Mouse (Mus musculus) heart, adult 2 months (tissue): ENCODE results near the gene Kptn. TPM values are rescaled to one million over a fixed set of nuclear protein-coding genes. Genes with fewer than 3 reads are reported as not detected.

Experiments
- DNase-seq, 2 experiments: peaks; one replicate each; pipeline ENCODE4 v3.0.0; 2021
- H3K27ac ChIP-seq: fragments of 200-600 bp; 2 replicates; pipeline ENCODE4 v1.8.1; 2022
- H3K27me3 ChIP-seq: fragments of 200-500 bp; 2 replicates; pipeline ENCODE4 v1.6.1; 2012; ENCODE audit warnings: mild to moderate bottlenecking, low read length, inconsistent platforms, mixed read lengths; ENCODE audit not compliant: control insufficient read depth, insufficient read depth
- H3K36me3 ChIP-seq: fragments of 200-500 bp; 2 replicates; pipeline ENCODE4 v1.6.1; 2012; ENCODE audit warnings: low read length, inconsistent platforms; ENCODE audit not compliant: control insufficient read depth, insufficient read depth
- H3K4me1 ChIP-seq: fragments of 200-500 bp; 2 replicates; pipeline ENCODE4 v1.6.1; 2011; ENCODE audit warnings: low read length; ENCODE audit not compliant: control insufficient read depth, insufficient read depth
- H3K4me3 ChIP-seq: fragments of 200-600 bp; 2 replicates; pipeline ENCODE4 v1.8.1; 2022
- H3K79me2 ChIP-seq: fragments of 200-500 bp; replicated peaks from 2 replicates; pipeline ENCODE4 v1.6.1; 2012; ENCODE audit warnings: mild to moderate bottlenecking, inconsistent platforms, low read length, moderate library complexity, mixed read lengths; ENCODE audit not compliant: control insufficient read depth, insufficient read depth
- H3K9ac ChIP-seq: fragments of 200-500 bp; 2 replicates; pipeline ENCODE4 v1.6.1; 2012; ENCODE audit warnings: low read depth, mild to moderate bottlenecking, control low read depth, inconsistent platforms, low read length, mixed read lengths
- CTCF ChIP-seq: fragments of 200-600 bp; IDR thresholded peaks from 2 replicates; pipeline ENCODE4 v1.8.1; 2022; ENCODE audit warnings: antibody characterized with exemption, mild to moderate bottlenecking, moderate library complexity
- EP300 ChIP-seq: fragments of 200-500 bp; IDR thresholded peaks from 2 replicates; pipeline ENCODE4 v1.6.1; 2011; ENCODE audit warnings: low read depth, low read length, control low read depth; ENCODE audit not compliant: insufficient read depth
- POLR2A ChIP-seq: fragments of 200-500 bp; IDR thresholded peaks from 2 replicates; pipeline ENCODE4 v1.6.1; 2011; ENCODE audit warnings: mild to moderate bottlenecking, low read depth, low read length, control low read depth; ENCODE audit not compliant: insufficient read depth
- WGBS: fragments of 180-500 bp; shearing (Covaris S2); methylation state at CpG from one replicate; pipeline ENCODE4 v1.1.7; 2018; 5-methylcytosine and 5-hydroxymethylcytosine counted together
- intact Hi-C: fragments of 180-260 bp; cut with DNase I; formaldehyde crosslinking; loops from one replicate; pipeline ENCODE4 v1.15.1; 2025
- polyA plus RNA-seq: library from polyadenylated mRNA; depleted of rRNA; stranded (reverse); fragments of >200 nt; gene quantifications from 2 replicates; pipeline ENCODE4 v1.2.3, GENCODE M21; 2012
- total RNA-seq, 2 experiments: library from RNA; stranded (reverse); gene quantifications; 2 replicates each; pipeline ENCODE4 v1.2.3; 2021

Kptn gene
- total and polyA plus RNA-seq, 3 experiments: 17.8 to 38.3 (median 20.6) TPM

- WGBS: 35% methylated on average over 5 of the region's 5 CpGs
- Histone ChIP-seq H3K27me3 (0 out of 2 replicates have a peak, but pooled peaks cover 2% of the 10 kb centered on the region), H3K36me3 (no peaks in the 10 kb centered on the region), H3K27ac (no peak overlapping the region), H3K9ac (no peak overlapping the region), H3K4me1 (no peaks in the 10 kb centered on the region), H3K79me2 (no peaks in the 10 kb centered on the region), H3K4me3 (no peak overlapping the region)
- no peak for DNase-seq
- intact Hi-C loops: loop anchor here (5.0 kb wide), 1 partner anchor 38 kb away; no protein-coding TSS in a partner anchor
- TF ChIP-seq POLR2A (no peak), EP300 (no peak), CTCF (no peak)
Observed at GRCm38 (mm10) chr7:16149241-16149640, 29.5 kb downstream of the Kptn start.

DNA sequence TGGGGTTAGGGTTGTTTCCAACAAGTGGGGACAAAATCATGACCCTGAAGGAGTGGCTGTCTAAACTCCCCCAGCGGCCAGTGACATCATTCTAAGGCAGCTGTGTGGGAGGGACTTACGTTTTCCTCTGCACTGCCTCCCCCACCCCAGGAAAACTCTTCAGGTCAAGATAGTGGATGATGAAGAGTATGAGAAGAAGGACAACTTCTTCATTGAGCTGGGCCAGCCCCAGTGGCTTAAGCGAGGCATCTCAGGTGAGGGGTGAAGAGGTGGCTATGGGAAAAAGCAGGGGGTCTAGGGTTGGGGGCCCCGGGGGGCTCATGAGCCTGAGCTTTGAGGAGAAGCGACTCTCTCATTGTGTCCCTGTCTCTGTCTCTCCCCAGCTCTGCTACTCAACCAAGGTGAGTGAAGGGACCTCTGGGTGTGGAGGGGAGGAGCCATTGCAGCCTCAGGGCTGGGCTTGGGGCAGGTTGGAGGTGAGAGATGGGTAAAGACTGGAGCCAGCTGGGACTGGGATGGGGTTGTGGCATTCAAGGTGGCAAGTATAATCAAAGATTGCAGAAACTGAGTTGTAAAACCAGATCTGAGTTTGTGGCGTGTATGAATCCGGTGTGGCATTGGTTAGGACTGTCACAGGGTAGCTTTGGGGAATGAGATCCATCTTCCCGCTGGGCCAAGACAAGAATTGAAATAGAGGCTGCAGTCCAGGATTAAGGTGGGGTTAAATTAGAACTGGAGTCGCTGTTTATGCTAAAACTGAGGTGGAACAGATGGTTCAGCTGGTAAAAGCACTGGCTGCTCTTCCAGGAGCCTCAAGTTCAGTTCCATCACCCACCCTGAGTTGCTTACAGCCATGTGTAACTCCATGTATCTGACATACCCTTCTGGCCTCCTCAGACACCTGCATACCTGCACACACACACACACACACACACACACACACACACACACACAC is 30.8 kb downstream of the Kptn start:
- no peaks in the 10 kb centered on the region for H3K36me3 ChIP-seq
- no peak overlapping the region for H3K9ac ChIP-seq
- H3K79me2 ChIP-seq: no peaks in the 10 kb centered on the region
- TF ChIP-seq POLR2A (no peak), CTCF (no peak), EP300 (no peak)
- no peaks in the 10 kb centered on the region for H3K4me1 ChIP-seq
- no peak for DNase-seq
- 0 out of 2 replicates have a peak, but pooled peaks cover 2% of the 10 kb centered on the region for H3K27me3 ChIP-seq
- intact Hi-C loops: no loop called here
- no peak overlapping the region for H3K4me3 ChIP-seq
- H3K27ac ChIP-seq: no peak overlapping the region
- 63% methylated on average over 9 of the region's 9 CpGs for WGBS

- Histone ChIP-seq H3K79me2 (no peaks in the 10 kb centered on the region), H3K4me1 (peaks cover 1% of the 10 kb centered on the region; the same call in 1 of the 2 replicates), H3K4me3 (no peak overlapping the region), H3K27ac (no peak overlapping the region), H3K36me3 (no peaks in the 10 kb centered on the region), H3K27me3 (no peaks in the 10 kb centered on the region; the same call in 1 of the 2 replicates), H3K9ac (no peak overlapping the region)
- TF ChIP-seq EP300: 0 out of 2 replicates have a peak, but pooled peaks have one; percentile 25
- TF ChIP-seq POLR2A: no peak
- TF ChIP-seq CTCF: peak; percentile 83
- intact Hi-C loops: no loop called here
- DNase-seq: peak; percentile 31 to 52
- 25% methylated on average over 10 of the region's 10 CpGs for WGBS
Observed at GRCm38 (mm10) chr7:16153522-16153921, 33.8 kb downstream of the Kptn start.

DNA sequence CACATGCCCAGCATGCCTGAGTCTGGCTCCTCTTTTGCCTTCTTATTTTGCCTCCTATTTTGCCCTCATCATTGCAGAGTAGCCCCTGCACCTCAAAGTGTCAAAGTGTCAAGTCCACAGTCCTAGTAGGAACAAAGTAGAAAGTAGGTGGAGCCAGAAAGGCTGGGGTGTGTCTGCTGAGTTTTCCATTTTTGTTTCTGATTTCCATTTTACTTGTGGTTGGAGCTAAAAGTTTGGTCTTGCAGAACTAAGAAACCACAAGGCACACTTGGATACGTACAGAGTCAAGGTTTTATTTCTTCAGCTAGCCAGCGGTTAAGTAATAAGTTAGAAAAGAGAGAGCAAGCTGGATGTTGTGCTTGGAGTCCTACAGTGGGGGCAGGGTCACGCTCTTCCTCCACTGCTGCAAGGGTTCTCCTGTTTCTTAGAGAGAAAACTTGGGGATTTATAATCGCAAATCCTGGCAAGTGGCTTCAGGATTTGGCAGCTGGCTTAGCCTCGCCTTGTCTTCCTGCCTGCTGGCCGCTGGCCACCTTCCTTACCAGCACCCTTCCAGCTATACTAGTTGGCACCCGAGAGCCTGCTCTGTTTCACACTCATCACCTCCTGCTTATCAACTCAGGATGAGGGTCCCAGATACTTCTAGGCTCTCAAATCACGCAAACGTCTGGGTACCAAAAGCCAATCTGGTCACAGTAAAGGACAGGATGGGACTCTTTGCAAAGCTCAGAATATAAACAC is 35.6 kb downstream of the Kptn start:
- Histone ChIP-seq H3K36me3 (no peaks in the 10 kb centered on the region), H3K4me1 (peaks cover 1% of the 10 kb centered on the region; the same call in 1 of the 2 replicates), H3K9ac (no peak overlapping the region), H3K4me3 (no peak overlapping the region), H3K79me2 (no peaks in the 10 kb centered on the region), H3K27ac (peak overlapping the region; percentile 52), H3K27me3 (peaks cover 3% of the 10 kb centered on the region)
- intact Hi-C loops: loop anchor here (5.0 kb wide), 1 partner anchor 173 kb away; no protein-coding TSS in a partner anchor
- 26% methylated on average over 9 of the region's 9 CpGs for WGBS
- TF ChIP-seq CTCF (no peak), EP300 (no peak), POLR2A (no peak)
- peak; percentile 51 to 76 for DNase-seq

GRCm38 (mm10) chr7:16156105-16156714 is 36.5 kb downstream of the Kptn start:
- intact Hi-C loops: loop anchor here (5.0 kb wide), 1 partner anchor 174 kb away; no protein-coding TSS in a partner anchor
- H3K27ac ChIP-seq: peak overlapping the region; percentile 54
- 31% methylated on average over 8 of the region's 8 CpGs for WGBS
- H3K79me2 ChIP-seq: no peaks in the 10 kb centered on the region
- H3K4me3 ChIP-seq: no peak overlapping the region
- no peaks in the 10 kb centered on the region for H3K36me3 ChIP-seq
- no peak for TF ChIP-seq POLR2A
- TF ChIP-seq CTCF: no peak
- TF ChIP-seq EP300: no peak
- H3K4me1 ChIP-seq: peaks cover 1% of the 10 kb centered on the region; the same call in 1 of the 2 replicates
- H3K27me3 ChIP-seq: peaks cover 3% of the 10 kb centered on the region
- no peak overlapping the region for H3K9ac ChIP-seq
- DNase-seq: peak in 1 of 2 experiments; percentile 15
